Mouse (Mus musculus) small intestine, adult 2 months (tissue): ENCODE measurements around the gene Cdrt4. TPM values are rescaled to one million over a fixed set of nuclear protein-coding genes. Genes with fewer than 3 reads are reported as not detected.

Experiments used
- H3K27ac ChIP-seq: fragments of 200-500 bp; 2 replicates; pipeline ENCODE4 v1.5.1; 2012; ENCODE audit warnings: low read depth, low read length, control low read depth, inconsistent platforms; ENCODE audit not compliant: insufficient read depth
- H3K27me3 ChIP-seq: fragments of 200-500 bp; 2 replicates; pipeline ENCODE4 v1.6.1; 2012; ENCODE audit warnings: mild to moderate bottlenecking, moderate library complexity, low read length, inconsistent platforms; ENCODE audit not compliant: control insufficient read depth, insufficient read depth
- H3K36me3 ChIP-seq: fragments of 200-500 bp; 2 replicates; pipeline ENCODE4 v1.6.1; 2012; ENCODE audit warnings: mild to moderate bottlenecking, low read length, control low read depth, inconsistent platforms; ENCODE audit not compliant: control insufficient read depth, insufficient read depth
- H3K4me1 ChIP-seq: fragments of 200-500 bp; 2 replicates; pipeline ENCODE4 v1.6.1; 2012; ENCODE audit warnings: low read length, inconsistent platforms, mixed read lengths; ENCODE audit not compliant: control insufficient read depth, insufficient read depth, insufficient read length
- H3K4me3 ChIP-seq: fragments of 200-500 bp; 2 replicates; pipeline ENCODE4 v1.5.1; 2012; ENCODE audit warnings: low read depth, mild to moderate bottlenecking, control low read depth, inconsistent platforms, low read length, moderate library complexity
- CTCF ChIP-seq: fragments of 200-500 bp; IDR thresholded peaks from 2 replicates; pipeline ENCODE4 v1.5.1; 2012; ENCODE audit warnings: low read depth, mild to moderate bottlenecking, control low read depth, inconsistent platforms, low read length, moderate library complexity, mixed read lengths; ENCODE audit not compliant: insufficient replicate concordance, insufficient read length; ENCODE audit errors: extremely low read depth
- POLR2A ChIP-seq: fragments of 200-500 bp; IDR thresholded peaks from 2 replicates; pipeline ENCODE4 v1.6.1; 2012; ENCODE audit warnings: low read depth, mild to moderate bottlenecking, control low read depth, inconsistent platforms, low read length, moderate library complexity
- WGBS: fragments of 180-500 bp; shearing (Covaris S2); methylation state at CpG from one replicate; pipeline ENCODE4 v1.1.7; 2018; 5-methylcytosine and 5-hydroxymethylcytosine counted together
- polyA plus RNA-seq: library from polyadenylated mRNA; depleted of rRNA; stranded (reverse); fragments of >200 nt; gene quantifications from 2 replicates; pipeline ENCODE4 v1.2.3, GENCODE M21; 2012; rRNA removed

The Cdrt4 gene
- not detected in 2 replicates for polyA plus RNA-seq

GRCm38 (mm10) chr11:62951012-62951411 lies at the start of gene Cdrt4:
Cdrt4 (plus strand) TSS chr11:62951193.
- TF ChIP-seq POLR2A (no peak), CTCF (no peak)
- Histone ChIP-seq H3K27ac (no peak within 1 kb of the TSS), H3K4me1 (no peaks in the 10 kb centered on the region), H3K27me3 (no peaks in the 10 kb centered on the region; the same call in 1 of the 2 replicates), H3K36me3 (no peaks in the 10 kb centered on the region), H3K4me3 (no peak within 1 kb of the TSS)
- 89% methylated on average over 3 of the region's 3 CpGs for WGBS

- Histone ChIP-seq H3K36me3 (no peaks in the 10 kb centered on the region), H3K4me3 (no peak overlapping the region), H3K27ac (no peak overlapping the region), H3K27me3 (no peaks in the 10 kb centered on the region), H3K4me1 (no peaks in the 10 kb centered on the region)
- TF ChIP-seq POLR2A (no peak), CTCF (no peak)
- WGBS: 28% methylated on average over 12 of the region's 12 CpGs
Measured at GRCm38 (mm10) chr11:62901699-62902323, 49.2 kb upstream of the Cdrt4 start.

DNA sequence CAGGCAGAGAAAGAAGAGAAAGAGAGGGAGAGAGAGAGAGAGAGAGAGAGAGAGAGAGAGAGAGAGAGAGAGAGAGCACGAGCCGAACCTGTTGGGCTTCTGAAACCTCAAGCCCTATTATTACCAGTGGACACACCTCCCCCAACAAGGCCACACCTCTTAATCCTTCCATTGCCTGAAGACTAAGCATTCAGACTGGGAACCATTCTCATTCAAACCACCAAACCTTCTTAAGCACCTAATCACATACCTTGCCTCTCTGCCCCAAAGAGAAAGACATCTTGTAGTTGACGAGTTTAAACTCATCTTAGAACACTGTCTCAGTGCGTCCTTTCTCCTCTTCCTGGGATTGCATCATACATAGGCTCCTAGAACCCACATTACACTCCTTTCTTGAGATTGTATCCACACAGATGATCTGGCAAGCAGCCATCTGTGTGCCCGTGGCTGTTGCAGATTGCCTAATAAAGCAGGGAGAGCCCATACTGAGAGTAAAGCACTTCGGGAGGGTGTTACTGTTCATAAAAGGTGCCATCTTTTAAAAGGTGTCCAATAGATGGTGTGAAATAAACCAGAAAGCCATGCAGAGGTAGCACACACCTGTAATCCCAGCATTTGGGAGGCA lies 47.0 kb upstream of the Cdrt4 start:
- Histone ChIP-seq H3K27me3 (no peaks in the 10 kb centered on the region), H3K36me3 (no peaks in the 10 kb centered on the region), H3K27ac (no peak overlapping the region), H3K4me1 (no peaks in the 10 kb centered on the region), H3K4me3 (no peak overlapping the region)
- 34% methylated on average over 6 of the region's 6 CpGs for WGBS
- no peak for TF ChIP-seq POLR2A
- no peak for TF ChIP-seq CTCF

DNA sequence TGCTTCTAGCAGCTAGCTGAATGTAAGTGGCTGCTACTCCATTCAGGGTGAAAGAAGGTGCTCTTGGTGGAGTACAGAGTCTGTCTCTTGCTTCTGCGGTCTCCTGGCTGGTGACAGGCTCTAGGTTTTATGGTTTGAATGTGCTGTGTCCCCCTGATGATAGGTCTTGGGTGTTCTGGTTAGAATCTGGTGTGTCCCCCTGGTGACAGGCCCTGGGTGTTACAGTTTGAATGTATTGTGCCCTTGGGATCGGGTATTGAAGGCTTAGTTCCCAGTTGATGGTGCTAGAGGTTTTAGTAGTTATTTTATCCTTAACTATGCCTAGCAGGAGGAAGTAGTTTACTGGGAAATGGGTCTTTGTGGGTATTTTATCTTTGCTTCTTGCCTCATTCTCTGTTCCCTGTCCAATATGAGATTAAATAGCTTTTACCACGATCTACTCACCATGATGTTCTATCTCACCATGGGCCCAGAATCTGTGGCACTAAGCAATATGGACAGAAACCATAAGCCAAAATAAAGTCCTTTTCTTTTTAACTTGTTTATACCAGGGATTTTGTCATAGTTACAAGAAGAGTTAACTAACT lies 41.2 kb upstream of the Cdrt4 start:
- WGBS: 61% methylated on average over 3 of the region's 3 CpGs
- Histone ChIP-seq H3K27me3 (no peaks in the 10 kb centered on the region), H3K4me3 (no peak overlapping the region), H3K4me1 (no peaks in the 10 kb centered on the region), H3K27ac (no peak overlapping the region), H3K36me3 (no peaks in the 10 kb centered on the region)
- no peak for TF ChIP-seq POLR2A
- no peak for TF ChIP-seq CTCF

- Histone ChIP-seq H3K27me3 (no peaks in the 10 kb centered on the region), H3K27ac (no peak overlapping the region), H3K4me3 (no peak overlapping the region), H3K36me3 (no peaks in the 10 kb centered on the region), H3K4me1 (no peaks in the 10 kb centered on the region)
- 60% methylated on average over 8 of the region's 8 CpGs for WGBS
- TF ChIP-seq POLR2A (no peak), CTCF (no peak)
Measured at GRCm38 (mm10) chr11:62911362-62911761, 39.6 kb upstream of the Cdrt4 start.

DNA sequence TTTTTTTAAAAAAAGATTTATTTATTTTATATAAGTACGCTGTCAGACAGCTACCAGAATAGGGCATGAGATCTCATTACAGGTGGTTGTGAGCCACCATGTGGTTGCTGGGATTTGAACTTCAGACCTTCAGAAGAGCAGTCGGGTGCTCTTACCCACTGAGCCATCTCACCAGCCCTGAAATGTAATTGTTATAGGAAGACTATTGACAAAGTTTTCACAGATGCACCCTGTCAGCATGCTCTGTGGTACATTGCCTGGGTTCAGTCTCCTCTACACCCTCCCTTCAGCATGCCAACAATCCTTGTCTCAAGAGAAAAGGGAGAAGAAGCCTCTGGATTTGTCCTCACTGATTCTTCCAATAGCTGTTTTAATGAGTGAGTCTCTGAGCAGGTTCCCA lies 37.9 kb upstream of the Cdrt4 start:
- Histone ChIP-seq H3K27me3 (no peaks in the 10 kb centered on the region), H3K27ac (no peak overlapping the region), H3K4me1 (no peaks in the 10 kb centered on the region), H3K36me3 (no peaks in the 10 kb centered on the region), H3K4me3 (no peak overlapping the region)
- WGBS: 88% methylated on average over 2 of the region's 2 CpGs
- no peak for TF ChIP-seq POLR2A
- no peak for TF ChIP-seq CTCF

DNA sequence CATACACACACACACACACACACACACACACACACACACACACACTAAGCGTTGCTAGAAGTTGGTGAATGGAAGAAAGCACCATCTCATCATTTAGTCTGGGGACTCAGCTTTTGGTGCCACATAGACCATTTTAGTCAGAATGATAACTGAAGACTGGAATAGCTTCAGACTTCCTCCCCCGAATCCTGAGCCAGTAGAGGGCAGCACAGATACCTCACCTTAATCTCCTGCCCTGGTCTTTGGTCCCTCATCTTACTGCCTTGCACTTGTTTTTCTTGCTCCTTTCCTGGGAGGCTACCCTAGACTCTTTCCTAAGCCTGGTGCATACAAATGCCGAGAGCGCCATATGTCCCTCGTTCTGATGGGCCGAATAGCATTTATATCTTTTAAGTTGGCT lies 36.5 kb upstream of the Cdrt4 start:
- Histone ChIP-seq H3K27me3 (no peaks in the 10 kb centered on the region), H3K4me3 (no peak overlapping the region), H3K36me3 (no peaks in the 10 kb centered on the region), H3K27ac (no peak overlapping the region), H3K4me1 (no peaks in the 10 kb centered on the region)
- 55% methylated on average over 6 of the region's 6 CpGs for WGBS
- TF ChIP-seq POLR2A: no peak
- peak; percentile 19; the same call in 1 of the 2 replicates for TF ChIP-seq CTCF
